Mouse (Mus musculus) myocyte (in vitro differentiated cells): ENCODE results near the gene 4930407I10Rik.

Source experiments
- CEBPB ChIP-seq: IDR thresholded peaks from 2 replicates; pipeline ENCODE4 v1.6.1; 2011; ENCODE audit warnings: mild to moderate bottlenecking, moderate library complexity; ENCODE audit not compliant: poor library complexity, insufficient read depth, severe bottlenecking
- MAX ChIP-seq: IDR thresholded peaks from one replicate; pipeline ENCODE4 v1.6.1; 2011; ENCODE audit warnings: low read depth, mild to moderate bottlenecking, control low read depth
- MYOG ChIP-seq, 3 experiments: IDR thresholded peaks; one replicate each; pipeline ENCODE4 v1.6.1; 2011; ENCODE audit warnings: control low read depth in 2 of 3, low read depth in 2 of 3, mild to moderate bottlenecking in 2 of 3; ENCODE audit not compliant: insufficient read length in 2 of 3, control insufficient read depth in 1 of 3, insufficient read depth in 1 of 3
- POLR2A ChIP-seq: IDR thresholded peaks from one replicate; pipeline ENCODE4 v1.6.1; 2011; ENCODE audit warnings: low read depth, mild to moderate bottlenecking, control low read depth, moderate library complexity; ENCODE audit not compliant: insufficient read length
- TCF12 ChIP-seq: IDR thresholded peaks from one replicate; pipeline ENCODE4 v1.6.1; 2011; ENCODE audit warnings: mild to moderate bottlenecking, control low read depth; ENCODE audit not compliant: poor library complexity, insufficient read depth, severe bottlenecking
- USF1 ChIP-seq: IDR thresholded peaks from one replicate; pipeline ENCODE4 v1.6.1; 2011; ENCODE audit warnings: low read depth, mild to moderate bottlenecking, control low read depth, moderate library complexity

DNA sequence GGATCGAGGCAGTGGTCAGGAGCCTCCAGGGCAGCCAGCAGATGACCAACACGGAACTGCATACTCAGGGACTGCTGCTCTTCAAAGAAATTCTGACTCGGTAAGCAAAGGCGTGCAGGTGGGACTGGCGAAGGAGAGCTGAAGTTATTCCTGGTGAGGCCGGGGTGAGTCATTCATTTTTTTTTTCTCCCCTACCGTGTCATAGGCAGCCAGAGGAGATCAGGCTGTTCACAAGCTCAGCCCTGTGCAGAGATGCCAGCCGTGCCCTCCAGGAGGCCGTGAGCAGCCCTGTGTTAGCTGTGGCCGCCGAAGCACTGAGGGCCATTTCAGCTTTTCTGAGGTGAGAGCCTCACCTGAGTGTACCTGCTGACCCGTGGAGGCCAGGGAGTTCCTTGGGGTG, 27.2 kb downstream of the 4930407I10Rik start:
- no peak for TF ChIP-seq POLR2A
- no peak for TF ChIP-seq USF1
- no peak for TF ChIP-seq TCF12
- TF ChIP-seq MAX, result no peak
- no peak for TF ChIP-seq MYOG (IDR thresholded peaks at IDR 0.05; ENCODE audit: control insufficient read depth in 1 of 3, insufficient read depth in 1 of 3, insufficient read length in 2 of 3, low read depth in 2 of 3)
- no peak for TF ChIP-seq CEBPB
